Mouse (Mus musculus) thymus, adult 2 months (tissue): Measurements from ENCODE around the gene Kcmf1.

Source experiments
- CTCF ChIP-seq: fragments of 200-500 bp; IDR thresholded peaks from 2 replicates; pipeline ENCODE4 v1.5.1; 2012; ENCODE audit warnings: mild to moderate bottlenecking, control low read depth, low read length, moderate library complexity, borderline replicate concordance; ENCODE audit not compliant: control insufficient read depth, poor library complexity, insufficient read depth; ENCODE audit errors: extremely low read depth
- POLR2A ChIP-seq: fragments of 200-500 bp; IDR thresholded peaks from 2 replicates; pipeline ENCODE4 v1.6.1; 2012; ENCODE audit warnings: mild to moderate bottlenecking, low read length, control low read depth, moderate library complexity; ENCODE audit not compliant: control insufficient read depth, poor library complexity, insufficient read depth; ENCODE audit errors: extremely low read depth

DNA sequence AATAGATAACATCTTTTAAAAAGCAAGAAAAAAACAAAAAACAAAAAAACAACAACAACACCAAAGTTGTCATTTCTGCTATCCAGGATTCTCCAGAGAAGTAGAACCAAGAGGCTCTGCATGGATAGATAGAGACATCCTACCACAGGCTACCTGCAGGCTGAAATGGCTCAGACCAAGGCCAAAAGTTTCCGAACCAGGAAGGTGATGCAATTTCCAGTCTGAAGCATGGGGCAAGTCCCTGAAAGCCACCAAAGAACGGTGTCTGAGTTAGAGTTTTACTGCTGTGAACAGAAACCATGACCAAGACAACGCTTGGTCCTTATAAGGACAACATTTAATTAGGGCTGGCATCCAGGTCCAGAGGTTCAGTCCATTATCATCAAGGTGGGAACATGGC is 48.6 kb upstream of the Kcmf1 start:
- TF ChIP-seq CTCF (no peak), POLR2A (no peak)
